Mouse (Mus musculus) liver, postnatal 0 days (tissue): ENCODE measurements around the gene Creg2.

Experiments used
- CTCF ChIP-seq: sonication (generic); IDR thresholded peaks from 2 replicates; pipeline ENCODE4 v1.5.1; 2016; ENCODE audit warnings: antibody characterized with exemption, low read depth
- EP300 ChIP-seq: IDR thresholded peaks from 2 replicates; pipeline ENCODE4 v1.6.1; 2016; ENCODE audit warnings: antibody characterized with exemption, low read depth, mild to moderate bottlenecking

- no peak for TF ChIP-seq CTCF
- TF ChIP-seq EP300: no peak
Measured at GRCm38 (mm10) chr1:39593836-39594235, 57.4 kb downstream of the Creg2 start.
